Mouse (Mus musculus) liver, postnatal 0 days (tissue): ENCODE results near the gene Nrxn2.

Experiments used
- CTCF ChIP-seq: sonication (generic); IDR thresholded peaks from 2 replicates; pipeline ENCODE4 v1.5.1; 2016; ENCODE audit warnings: antibody characterized with exemption, low read depth
- EP300 ChIP-seq: IDR thresholded peaks from 2 replicates; pipeline ENCODE4 v1.6.1; 2016; ENCODE audit warnings: antibody characterized with exemption, low read depth, mild to moderate bottlenecking

- no peak for TF ChIP-seq CTCF
- no peak for TF ChIP-seq EP300
Observed at GRCm38 (mm10) chr19:6374571-6374970, 44.0 kb upstream of the Nrxn2 start.
